Mouse (Mus musculus): ENCODE results near the gene Dennd5a. TPM values are rescaled to one million over a fixed set of nuclear protein-coding genes. Genes with fewer than 3 reads are reported as not detected.

The Dennd5a gene
- polyA plus RNA-seq, 1 experiment from 2014 or later: 42.4 TPM

GRCm38 (mm10) chr7:109900921-109901320 is 59.3 kb downstream of the Dennd5a start:
- no peak overlapping the region for H3K9ac ChIP-seq
- H3K4me3 ChIP-seq: no peak overlapping the region
- ATAC-seq (ENCODE audit: low FRiP score, low read depth): no peak
- no peaks in the 10 kb centered on the region for H3K9me3 ChIP-seq
- WGBS: 81% methylated on average over 9 of the region's 9 CpGs
- H3K27ac ChIP-seq: no peak overlapping the region
- no peak overlapping the region for H3K4me2 ChIP-seq (replicated peaks)
- H3K4me1 ChIP-seq: no peaks in the 10 kb centered on the region
- no peaks in the 10 kb centered on the region for H3K27me3 ChIP-seq
- peaks cover 100% of the 10 kb centered on the region for H3K36me3 ChIP-seq

DNA sequence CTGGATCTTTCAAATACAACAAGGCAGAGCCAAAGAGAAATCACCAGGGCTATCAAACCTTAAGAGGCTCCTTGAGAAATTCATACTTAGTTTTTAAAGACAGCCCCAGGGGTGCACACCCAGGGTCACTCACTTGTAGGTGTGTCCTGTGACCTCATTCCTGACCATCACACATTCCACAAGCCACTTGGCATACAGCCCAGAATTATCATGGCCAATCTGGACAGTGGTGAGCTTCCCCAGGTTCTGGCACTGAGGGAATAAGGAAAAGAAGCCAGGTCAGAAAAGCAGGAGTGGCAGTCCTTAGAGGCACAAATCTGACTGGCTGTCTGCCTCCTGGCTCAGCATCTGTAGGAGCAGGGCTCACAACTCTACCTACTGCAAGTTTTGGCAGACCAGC is 61.4 kb downstream of the Dennd5a start:
- Histone ChIP-seq H3K9ac (no peak overlapping the region), H3K27me3 (no peaks in the 10 kb centered on the region), H3K4me3 (no peak overlapping the region), H3K9me3 (no peaks in the 10 kb centered on the region), H3K27ac (no peak overlapping the region), H3K36me3 (peaks cover 100% of the 10 kb centered on the region), H3K4me1 (no peaks in the 10 kb centered on the region), H3K4me2 (replicated peaks) (no peak overlapping the region)
- ATAC-seq (ENCODE audit: low FRiP score, low read depth): no peak

DNA sequence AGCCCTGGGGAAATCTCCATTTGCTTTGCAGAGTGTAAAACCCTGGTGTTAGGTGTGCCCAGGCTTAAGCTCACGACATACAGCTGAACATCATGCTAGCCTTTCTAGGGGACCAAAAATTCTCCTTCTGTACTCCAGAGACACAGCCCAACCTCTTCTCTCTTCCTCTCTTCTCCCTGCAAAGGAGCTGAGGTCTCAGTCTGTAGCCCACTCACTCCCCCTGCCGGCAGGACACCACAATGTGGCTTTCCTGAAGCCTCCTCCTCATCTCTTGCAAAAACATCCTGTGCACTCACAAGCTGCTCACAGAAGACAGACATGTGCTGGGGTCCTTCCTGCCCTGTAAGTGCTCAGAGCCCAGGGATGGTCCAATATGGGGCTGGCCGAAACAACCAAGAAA is 67.7 kb downstream of the Dennd5a start:
- 47% methylated on average over 3 of the region's 3 CpGs for WGBS
- Histone ChIP-seq H3K4me1 (no peaks in the 10 kb centered on the region), H3K4me2 (replicated peaks) (no peak overlapping the region), H3K36me3 (peaks cover 78% of the 10 kb centered on the region), H3K9ac (no peak overlapping the region), H3K9me3 (no peaks in the 10 kb centered on the region), H3K27ac (no peak overlapping the region), H3K27me3 (no peaks in the 10 kb centered on the region), H3K4me3 (no peak overlapping the region)
- ATAC-seq (ENCODE audit: low FRiP score, low read depth): no peak

GRCm38 (mm10) chr7:109891786-109892185 is 68.5 kb downstream of the Dennd5a start:
- Histone ChIP-seq H3K9ac (no peak overlapping the region), H3K4me2 (replicated peaks) (no peak overlapping the region), H3K27ac (no peak overlapping the region), H3K9me3 (peaks cover 1% of the 10 kb centered on the region; the same call in 1 of the 2 replicates), H3K4me1 (no peaks in the 10 kb centered on the region), H3K36me3 (peaks cover 77% of the 10 kb centered on the region), H3K4me3 (no peak overlapping the region), H3K27me3 (no peaks in the 10 kb centered on the region)
- no peak for ATAC-seq (ENCODE audit: low FRiP score, low read depth)
- WGBS: 58% methylated on average over 4 of the region's 4 CpGs

DNA sequence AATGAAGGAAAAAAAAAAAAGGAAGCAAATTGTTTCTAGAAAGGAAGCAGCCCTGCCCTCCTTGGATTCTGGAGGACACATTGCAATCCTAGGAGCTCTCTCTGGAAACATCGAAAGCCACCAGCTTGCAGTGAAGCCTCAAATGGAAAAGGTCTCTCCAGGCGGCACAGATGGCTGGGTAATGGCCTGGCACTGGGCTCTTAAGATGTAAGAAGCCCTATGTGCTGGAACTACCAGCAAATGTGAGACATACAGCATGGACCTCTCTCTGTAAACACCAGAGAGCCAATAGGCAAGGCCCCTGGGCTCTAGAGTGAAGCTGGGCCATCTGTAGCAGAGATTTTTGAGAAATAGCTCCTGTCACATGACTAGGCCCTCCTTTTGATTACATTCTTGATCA is 70.0 kb downstream of the Dennd5a start:
- H3K36me3 ChIP-seq: peaks cover 64% of the 10 kb centered on the region
- ATAC-seq (ENCODE audit: low FRiP score, low read depth): no peak
- 94% methylated on average over 2 of the region's 2 CpGs for WGBS

DNA sequence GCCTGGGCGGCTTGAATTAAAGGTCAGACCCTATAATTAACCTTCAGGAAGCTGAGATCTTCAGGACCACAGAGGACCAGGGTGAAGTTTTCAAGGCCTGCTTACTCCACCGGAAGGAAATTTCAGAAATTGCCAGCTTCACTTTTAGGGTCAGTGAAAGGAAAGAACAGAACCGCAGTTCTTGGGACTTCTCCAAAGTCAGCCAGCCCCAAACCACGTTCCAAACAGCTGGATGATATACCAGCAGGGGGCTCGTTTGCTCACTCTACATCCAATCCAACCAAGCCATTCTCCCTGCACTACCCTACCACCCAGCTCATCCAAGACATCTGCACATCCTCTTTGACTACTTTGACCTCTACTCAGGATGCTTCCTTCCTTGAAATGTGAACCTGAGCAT is 71.0 kb downstream of the Dennd5a start:
- H3K4me2 ChIP-seq (replicated peaks): no peak overlapping the region
- 65% methylated on average over 5 of the region's 5 CpGs for WGBS
- H3K27me3 ChIP-seq: no peaks in the 10 kb centered on the region
- peaks cover 55% of the 10 kb centered on the region for H3K36me3 ChIP-seq
- H3K9ac ChIP-seq: no peak overlapping the region
- no peak overlapping the region for H3K4me3 ChIP-seq
- ATAC-seq (ENCODE audit: low FRiP score, low read depth): no peak
- peaks cover 3% of the 10 kb centered on the region; the same call in 1 of the 2 replicates for H3K9me3 ChIP-seq
- H3K27ac ChIP-seq: no peak overlapping the region
- H3K4me1 ChIP-seq: no peaks in the 10 kb centered on the region

More for the DNA sequence above, 70.0 kb downstream of the Dennd5a start:
- Histone ChIP-seq H3K27ac (no peak overlapping the region), H3K9ac (no peak overlapping the region), H3K4me1 (no peaks in the 10 kb centered on the region), H3K4me3 (no peak overlapping the region), H3K9me3 (peaks cover 3% of the 10 kb centered on the region; the same call in 1 of the 2 replicates), H3K4me2 (replicated peaks) (no peak overlapping the region), H3K27me3 (no peaks in the 10 kb centered on the region)

DNA sequence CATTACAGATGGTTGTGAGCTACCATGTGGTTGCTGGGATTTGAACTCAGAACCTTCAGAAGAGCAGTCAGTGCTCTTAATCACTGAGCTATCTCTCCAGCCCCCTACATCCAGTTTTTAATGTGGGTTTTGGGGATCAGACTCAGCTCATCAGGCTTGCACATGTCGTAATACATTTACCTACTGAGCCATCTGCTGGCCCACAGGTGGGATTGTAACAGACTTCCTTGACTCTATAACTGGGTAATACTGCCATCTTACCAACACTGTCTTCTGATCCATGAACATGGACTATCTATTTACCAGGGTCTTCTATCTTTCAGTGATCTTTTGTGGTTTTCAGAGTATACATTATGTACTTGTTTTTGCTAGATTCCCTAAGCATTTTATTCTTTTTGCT is 74.0 kb downstream of the Dennd5a start:
- no peak overlapping the region for H3K4me3 ChIP-seq
- ATAC-seq (ENCODE audit: low FRiP score, low read depth): no peak
- WGBS: 95% methylated on average over 1 of the region's 1 CpGs

GRCm38 (mm10) chr7:109882574-109882973 is 77.7 kb downstream of the Dennd5a start:
- H3K4me3 ChIP-seq: no peak overlapping the region
- no peak overlapping the region for H3K9ac ChIP-seq
- no peak for ATAC-seq (ENCODE audit: low FRiP score, low read depth)
- H3K36me3 ChIP-seq: peaks cover 9% of the 10 kb centered on the region
- 95% methylated on average over 2 of the region's 2 CpGs for WGBS
- peaks cover 3% of the 10 kb centered on the region; the same call in 1 of the 2 replicates for H3K9me3 ChIP-seq
- H3K4me1 ChIP-seq: no peaks in the 10 kb centered on the region
- no peaks in the 10 kb centered on the region for H3K27me3 ChIP-seq
- H3K27ac ChIP-seq: no peak overlapping the region
- H3K4me2 ChIP-seq (replicated peaks): no peak overlapping the region

More for the DNA sequence above, 74.0 kb downstream of the Dennd5a start:
- H3K9me3 ChIP-seq: peaks cover 3% of the 10 kb centered on the region; the same call in 1 of the 2 replicates
- H3K27me3 ChIP-seq: no peaks in the 10 kb centered on the region
- H3K27ac ChIP-seq: no peak overlapping the region
- no peak overlapping the region for H3K4me2 ChIP-seq (replicated peaks)
- H3K36me3 ChIP-seq: peaks cover 31% of the 10 kb centered on the region
- no peaks in the 10 kb centered on the region for H3K4me1 ChIP-seq
- H3K9ac ChIP-seq: no peak overlapping the region

DNA sequence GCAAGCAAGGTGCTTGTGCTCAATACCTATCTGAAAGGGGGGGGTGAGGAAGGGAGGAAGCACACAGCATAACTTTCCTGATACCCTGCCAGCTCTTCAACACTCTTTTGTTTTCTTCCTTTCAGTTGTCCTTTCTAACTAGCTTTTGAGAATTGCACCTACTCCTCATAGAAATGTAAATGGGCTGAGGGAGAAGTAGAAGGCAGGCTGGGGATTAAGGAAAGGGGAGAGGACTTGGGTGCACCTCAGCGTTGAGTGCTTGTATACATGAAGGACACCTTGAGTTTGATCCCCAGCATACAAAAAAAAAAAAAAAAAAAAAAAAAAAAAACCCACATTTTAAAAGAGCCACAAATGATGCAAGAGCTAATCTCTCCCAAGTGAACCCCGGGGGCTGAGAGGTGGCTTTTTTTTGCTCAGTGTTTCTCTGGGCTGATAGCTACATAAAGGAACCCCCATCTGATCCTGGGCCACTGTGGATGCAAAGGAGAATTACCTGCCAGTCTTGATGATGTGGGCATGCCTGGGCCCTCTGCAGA is 78.6 kb downstream of the Dennd5a start:
- H3K4me1 ChIP-seq: no peaks in the 10 kb centered on the region
- no peak overlapping the region for H3K9ac ChIP-seq
- peaks cover under 1% of the 10 kb centered on the region for H3K36me3 ChIP-seq
- H3K4me2 ChIP-seq (replicated peaks): no peak overlapping the region
- peaks cover under 1% of the 10 kb centered on the region; the same call in 1 of the 2 replicates for H3K9me3 ChIP-seq
- no peak overlapping the region for H3K4me3 ChIP-seq
- 55% methylated on average over 2 of the region's 2 CpGs for WGBS
- no peak for ATAC-seq (ENCODE audit: low FRiP score, low read depth)
- H3K27me3 ChIP-seq: no peaks in the 10 kb centered on the region
- no peak overlapping the region for H3K27ac ChIP-seq

GRCm38 (mm10) chr7:109879158-109879557 is 81.1 kb downstream of the Dennd5a start:
- H3K27ac ChIP-seq: no peak overlapping the region
- H3K27me3 ChIP-seq: no peaks in the 10 kb centered on the region
- no peak overlapping the region for H3K4me3 ChIP-seq
- no peaks in the 10 kb centered on the region for H3K4me1 ChIP-seq
- H3K36me3 ChIP-seq: no peaks in the 10 kb centered on the region
- no peak overlapping the region for H3K4me2 ChIP-seq (replicated peaks)
- H3K9ac ChIP-seq: no peak overlapping the region
- WGBS: 52% methylated on average over 12 of the region's 12 CpGs
- H3K9me3 ChIP-seq: no peaks in the 10 kb centered on the region
- no peak for ATAC-seq (ENCODE audit: low FRiP score, low read depth)

DNA sequence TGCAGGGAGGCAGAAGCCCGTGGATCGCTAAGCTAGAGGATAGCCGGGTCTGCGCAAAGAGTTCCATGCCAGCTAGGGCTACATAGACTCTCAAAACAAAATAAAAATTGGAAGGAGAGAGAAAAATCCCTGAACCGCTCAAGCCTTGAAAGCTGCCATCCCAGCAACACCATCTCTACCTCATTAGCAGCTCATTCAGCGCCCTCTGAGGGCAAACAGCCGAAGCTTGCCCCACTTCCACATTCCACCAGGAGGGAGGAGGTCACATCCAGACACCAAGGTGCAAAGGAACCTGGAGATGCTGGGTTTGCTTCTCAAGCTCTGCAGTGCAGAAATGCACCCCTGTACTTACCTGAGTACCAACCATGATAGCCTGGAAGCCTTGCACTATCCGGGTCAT is 84.2 kb downstream of the Dennd5a start:
- Histone ChIP-seq H3K4me3 (no peak overlapping the region), H3K36me3 (no peaks in the 10 kb centered on the region), H3K27me3 (no peaks in the 10 kb centered on the region), H3K9ac (no peak overlapping the region), H3K4me1 (no peaks in the 10 kb centered on the region), H3K9me3 (no peaks in the 10 kb centered on the region), H3K4me2 (replicated peaks) (no peak overlapping the region), H3K27ac (no peak overlapping the region)
- no peak for ATAC-seq (ENCODE audit: low FRiP score, low read depth)
- 53% methylated on average over 8 of the region's 8 CpGs for WGBS

GRCm38 (mm10) chr7:109875598-109875997 is 84.7 kb downstream of the Dennd5a start:
- Histone ChIP-seq H3K27me3 (no peaks in the 10 kb centered on the region), H3K9me3 (no peaks in the 10 kb centered on the region), H3K9ac (no peak overlapping the region), H3K4me1 (no peaks in the 10 kb centered on the region), H3K4me3 (no peak overlapping the region), H3K27ac (no peak overlapping the region), H3K4me2 (replicated peaks) (no peak overlapping the region), H3K36me3 (no peaks in the 10 kb centered on the region)
- 56% methylated on average over 3 of the region's 3 CpGs for WGBS
- ATAC-seq (ENCODE audit: low FRiP score, low read depth): no peak

- Histone ChIP-seq H3K9me3 (no peaks in the 10 kb centered on the region; the same call in 1 of the 2 replicates), H3K4me2 (replicated peaks) (no peak overlapping the region), H3K9ac (no peak overlapping the region), H3K27ac (no peak overlapping the region), H3K4me3 (no peak overlapping the region), H3K4me1 (no peaks in the 10 kb centered on the region), H3K27me3 (no peaks in the 10 kb centered on the region), H3K36me3 (no peaks in the 10 kb centered on the region)
- ATAC-seq (ENCODE audit: low FRiP score, low read depth): no peak
Measured at GRCm38 (mm10) chr7:109875033-109875432, 85.2 kb downstream of the Dennd5a start.

Measured in limb, embryonic 13.5 days (tissue).